Mouse (Mus musculus) Muller cell, postnatal 12 days (primary cell): Measurements from ENCODE around the gene Gm45785.

ENCODE experiments used
- DNase-seq: peaks from one replicate; pipeline ENCODE4 v3.0.0-alpha.2; 2015; ENCODE audit errors: inconsistent ontology term

The Gm45785 gene

GRCm38 (mm10) chr7:140831447-140831846, 24.7 kb downstream of the Gm45785 start:
- DNase-seq = peak; percentile 64

GRCm38 (mm10) chr7:140828171-140828881, 27.8 kb downstream of the Gm45785 start:
- peak; percentile 30 for DNase-seq

GRCm38 (mm10) chr7:140822731-140823130, 33.4 kb downstream of the Gm45785 start:
- no peak for DNase-seq

GRCm38 (mm10) chr7:140821653-140822329, 34.3 kb downstream of the Gm45785 start, which contains the start of gene Zfp941:
Zfp941 (minus strand) TSS chr7:140822178.
- DNase-seq = peak; percentile 81

- DNase-seq = peak; percentile 8
Observed at GRCm38 (mm10) chr7:140821305-140821652, 34.9 kb downstream of the Gm45785 start.

GRCm38 (mm10) chr7:140820173-140820572, 36.0 kb downstream of the Gm45785 start:
- no peak for DNase-seq

- DNase-seq = no peak
Observed at GRCm38 (mm10) chr7:140812850-140813249, 43.3 kb downstream of the Gm45785 start.

GRCm38 (mm10) chr7:140811714-140812113, 44.4 kb downstream of the Gm45785 start:
- DNase-seq = no peak

- DNase-seq = no peak
Observed at GRCm38 (mm10) chr7:140810496-140810895, 45.6 kb downstream of the Gm45785 start.

GRCm38 (mm10) chr7:140805704-140806103, 50.4 kb downstream of the Gm45785 start:
- DNase-seq = no peak

GRCm38 (mm10) chr7:140802629-140803028, 53.5 kb downstream of the Gm45785 start:
- DNase-seq = peak; percentile 14

- no peak for DNase-seq
Observed at GRCm38 (mm10) chr7:140798212-140798611, 57.9 kb downstream of the Gm45785 start.

- no peak for DNase-seq
Observed at GRCm38 (mm10) chr7:140797619-140798018, 58.5 kb downstream of the Gm45785 start.

GRCm38 (mm10) chr7:140793541-140793940, 62.6 kb downstream of the Gm45785 start:
- DNase-seq = no peak

- DNase-seq = no peak
Observed at GRCm38 (mm10) chr7:140788053-140788435, 68.1 kb downstream of the Gm45785 start.

GRCm38 (mm10) chr7:140787406-140788052, 68.6 kb downstream of the Gm45785 start, which contains the start of gene Syce1:
Syce1 (minus strand) TSS chr7:140787852.
- no peak for DNase-seq

GRCm38 (mm10) chr7:140780548-140780947, 75.6 kb downstream of the Gm45785 start:
- no peak for DNase-seq
